Mouse (Mus musculus): ENCODE data around the gene Cldn14.

GRCm38 (mm10) chr16:94050368-94050767, 41.7 kb upstream of the Cldn14 start:
- TF ChIP-seq CTCF (IDR thresholded peaks at IDR 0.05; ENCODE audit: control insufficient read depth, insufficient read depth, insufficient replicate concordance, low read depth, low read length) (no peak), POLR2A (IDR thresholded peaks at IDR 0.05; ENCODE audit: control insufficient read depth, low read depth, low read length) (no peak)

Measured in testis, adult 2 months (tissue).